Mouse (Mus musculus): ENCODE results near the gene Rabggta.

- no peak for TF ChIP-seq CTCF (IDR thresholded peaks at IDR 0.05; ENCODE audit: borderline replicate concordance, control insufficient read depth, extremely low read depth, insufficient read depth, low read length, poor library complexity)
- no peak for TF ChIP-seq POLR2A (IDR thresholded peaks at IDR 0.05; ENCODE audit: control insufficient read depth, extremely low read depth, insufficient read depth, low read length, poor library complexity)
Observed at GRCm38 (mm10) chr14:55719737-55720136, 2.3 kb downstream of the Rabggta start.
